Comparison of ENCODE assay signal across 20 mouse cellular contexts in genomic region chr17:49652800-49653199, GRCm38 (mm10). TPM values are rescaled to one million over a fixed set of nuclear protein-coding genes. Genes with fewer than 3 reads are reported as not detected.
DNase-seq lines count a peak whose midpoint lies in the region; ATAC-seq and TF ChIP-seq lines count a peak whose summit lies in the region.
"Had no signal": no experiment of that assay in that cellular context is flagged by ENCODE, and none has a peak within 500 bp of the region (broad histone marks: within the 10 kb centered on the region; RNA-seq: fewer than 3 reads in every experiment).

No protein-coding gene starts in this region.

- H3K4me3 ChIP-seq in forebrain, embryonic 13.5 days = no peak overlapping the region
- H3K4me3 ChIP-seq in forebrain, embryonic 10.5 days = no peak overlapping the region
- no peak overlapping the region for H3K4me3 ChIP-seq in hindbrain, postnatal 0 days (ENCODE audit: low read length)
- H3K4me3 ChIP-seq in hindbrain, embryonic 11.5 days (ENCODE audit: low read depth, low read length) = no peak overlapping the region
- H3K4me3 ChIP-seq in lung, postnatal 0 days (ENCODE audit: low read depth, low read length) = no peak overlapping the region
- no peak overlapping the region for H3K4me3 ChIP-seq in forebrain, embryonic 16.5 days (replicated peaks; ENCODE audit: low read length)
- H3K4me3 ChIP-seq: embryonic facial prominence, embryonic 15.5 days; erythroblast, embryonic 14.5 days; gastrocnemius, adult 2 months; heart, embryonic 12.5 days; hindbrain, embryonic 12.5 days had no signal

- 55% methylated on average over 5 of the region's 5 CpGs for WGBS in forebrain, embryonic 13.5 days
- 72% methylated on average over 5 of the region's 5 CpGs for WGBS in forebrain, embryonic 10.5 days
- WGBS in hindbrain, postnatal 0 days = 63% methylated on average over 5 of the region's 5 CpGs
- WGBS in hindbrain, embryonic 11.5 days = 80% methylated on average over 5 of the region's 5 CpGs
- WGBS in lung, postnatal 0 days = 71% methylated on average over 5 of the region's 5 CpGs
- 56% methylated on average over 5 of the region's 5 CpGs for WGBS in forebrain, embryonic 16.5 days

- H3K4me2 ChIP-seq in forebrain, embryonic 13.5 days = no peak overlapping the region
- H3K4me2 ChIP-seq in hindbrain, postnatal 0 days (ENCODE audit: low read depth, low read length) = no peak overlapping the region
- H3K4me2 ChIP-seq in hindbrain, embryonic 11.5 days (replicated peaks; ENCODE audit: low read depth, low read length) = no peak overlapping the region
- no peak overlapping the region for H3K4me2 ChIP-seq in lung, postnatal 0 days (replicated peaks; ENCODE audit: low read depth, low read length)
- no peak overlapping the region for H3K4me2 ChIP-seq in forebrain, embryonic 16.5 days (ENCODE audit: low read length)
- H3K4me2 ChIP-seq: embryonic facial prominence, embryonic 15.5 days; heart, embryonic 12.5 days; hindbrain, embryonic 12.5 days had no signal

- no peak overlapping the region for H3K9ac ChIP-seq in forebrain, embryonic 13.5 days
- H3K9ac ChIP-seq in hindbrain, postnatal 0 days (replicated peaks; ENCODE audit: low read length) = no peak overlapping the region
- H3K9ac ChIP-seq in hindbrain, embryonic 11.5 days (ENCODE audit: low read depth, low read length) = no peak overlapping the region
- H3K9ac ChIP-seq in lung, postnatal 0 days (replicated peaks; ENCODE audit: low read depth) = no peak overlapping the region
- no peak overlapping the region for H3K9ac ChIP-seq in forebrain, embryonic 16.5 days (replicated peaks; ENCODE audit: low read depth, low read length)
- H3K9ac ChIP-seq: embryonic facial prominence, embryonic 15.5 days; heart, embryonic 12.5 days; hindbrain, embryonic 12.5 days had no signal

- peaks cover 9% of the 10 kb centered on the region for H3K4me1 ChIP-seq in forebrain, embryonic 13.5 days
- peaks cover 16% of the 10 kb centered on the region for H3K4me1 ChIP-seq in forebrain, embryonic 10.5 days
- H3K4me1 ChIP-seq in hindbrain, postnatal 0 days (ENCODE audit: insufficient read depth, low read length) = no peaks in the 10 kb centered on the region
- H3K4me1 ChIP-seq in hindbrain, embryonic 11.5 days (replicated peaks; ENCODE audit: control insufficient read depth, insufficient read depth, low read length) = no peaks in the 10 kb centered on the region
- H3K4me1 ChIP-seq in lung, postnatal 0 days (ENCODE audit: insufficient read depth, low read depth, low read length) = no peaks in the 10 kb centered on the region
- peaks cover 6% of the 10 kb centered on the region; the same call in 1 of the 2 replicates for H3K4me1 ChIP-seq in forebrain, embryonic 16.5 days (replicated peaks; ENCODE audit: control insufficient read depth, insufficient read depth, low read length)
- H3K4me1 ChIP-seq: embryonic facial prominence, embryonic 15.5 days; heart, embryonic 12.5 days; hindbrain, embryonic 12.5 days had no signal

- ATAC-seq in forebrain, embryonic 13.5 days = peak; percentile 36; the same call in 1 of the 2 replicates
- no peak for ATAC-seq in hindbrain, postnatal 0 days
- ATAC-seq in hindbrain, embryonic 11.5 days (ENCODE audit: low FRiP score) = no peak
- ATAC-seq in lung, postnatal 0 days = peak; percentile 25; the same call in 1 of the 2 replicates
- ATAC-seq in forebrain, embryonic 16.5 days = peak; percentile 33; the same call in 1 of the 2 replicates
- ATAC-seq: CD4-positive, CD25-positive, alpha-beta regulatory T cell, adult 4 months had no signal

- no peaks in the 10 kb centered on the region for H3K36me3 ChIP-seq in forebrain, embryonic 13.5 days (ENCODE audit: poor library complexity, severe bottlenecking)
- H3K36me3 ChIP-seq in forebrain, embryonic 10.5 days (replicated peaks) = no peaks in the 10 kb centered on the region
- no peaks in the 10 kb centered on the region for H3K36me3 ChIP-seq in hindbrain, postnatal 0 days (ENCODE audit: insufficient read depth, low read length)
- no peaks in the 10 kb centered on the region for H3K36me3 ChIP-seq in hindbrain, embryonic 11.5 days (ENCODE audit: control insufficient read depth, insufficient read depth, low read length)
- no peaks in the 10 kb centered on the region for H3K36me3 ChIP-seq in lung, postnatal 0 days (ENCODE audit: insufficient read depth, low read length)
- no peaks in the 10 kb centered on the region for H3K36me3 ChIP-seq in forebrain, embryonic 16.5 days (ENCODE audit: control insufficient read depth, insufficient read depth)
- H3K36me3 ChIP-seq: embryonic facial prominence, embryonic 15.5 days; G1E; heart, embryonic 12.5 days; hindbrain, embryonic 12.5 days had no signal

- no peak for TF ChIP-seq EP300 in lung, postnatal 0 days (IDR thresholded peaks at IDR 0.05)

- H3K27me3 ChIP-seq in forebrain, embryonic 13.5 days = no peaks in the 10 kb centered on the region
- no peaks in the 10 kb centered on the region for H3K27me3 ChIP-seq in forebrain, embryonic 10.5 days (ENCODE audit: poor library complexity, severe bottlenecking)
- H3K27me3 ChIP-seq in hindbrain, postnatal 0 days (ENCODE audit: insufficient read depth, low read length) = no peaks in the 10 kb centered on the region
- no peaks in the 10 kb centered on the region for H3K27me3 ChIP-seq in hindbrain, embryonic 11.5 days (ENCODE audit: control insufficient read depth, insufficient read depth, low read length)
- no peaks in the 10 kb centered on the region for H3K27me3 ChIP-seq in lung, postnatal 0 days (replicated peaks; ENCODE audit: insufficient read depth, low read length)
- no peaks in the 10 kb centered on the region for H3K27me3 ChIP-seq in forebrain, embryonic 16.5 days (replicated peaks; ENCODE audit: control insufficient read depth, insufficient read depth, low read length)
- H3K27me3 ChIP-seq: embryonic facial prominence, embryonic 15.5 days; heart, embryonic 12.5 days; hindbrain, embryonic 12.5 days had no signal

- no peak for TF ChIP-seq CTCF in hindbrain, postnatal 0 days (IDR thresholded peaks at IDR 0.05; ENCODE audit: low read depth)
- no peak for TF ChIP-seq CTCF in lung, postnatal 0 days (IDR thresholded peaks at IDR 0.05)

- 0 out of 2 replicates have a peak overlapping the region, but pooled peaks have one; percentile 3 for H3K27ac ChIP-seq in forebrain, embryonic 13.5 days
- no peak overlapping the region for H3K27ac ChIP-seq in forebrain, embryonic 10.5 days
- H3K27ac ChIP-seq in hindbrain, postnatal 0 days = peak overlapping the region; percentile 27; the same call in 1 of the 2 replicates
- no peak overlapping the region for H3K27ac ChIP-seq in hindbrain, embryonic 11.5 days (ENCODE audit: low read depth, low read length)
- no peak overlapping the region for H3K27ac ChIP-seq in lung, postnatal 0 days (ENCODE audit: low read length)
- no peak overlapping the region for H3K27ac ChIP-seq in forebrain, embryonic 16.5 days (ENCODE audit: low read length)
- H3K27ac ChIP-seq: embryonic facial prominence, embryonic 15.5 days; gastrocnemius, adult 2 months; hindbrain, embryonic 12.5 days had no signal

- H3K9me3 ChIP-seq in forebrain, embryonic 13.5 days (replicated peaks) = peaks cover 4% of the 10 kb centered on the region
- peaks cover 9% of the 10 kb centered on the region; the same call in 1 of the 2 replicates for H3K9me3 ChIP-seq in forebrain, embryonic 10.5 days
- no peaks in the 10 kb centered on the region for H3K9me3 ChIP-seq in hindbrain, postnatal 0 days (ENCODE audit: low read length)
- no peaks in the 10 kb centered on the region for H3K9me3 ChIP-seq in hindbrain, embryonic 11.5 days (ENCODE audit: control insufficient read depth, low read length)
- H3K9me3 ChIP-seq in lung, postnatal 0 days (ENCODE audit: low read length) = no peaks in the 10 kb centered on the region
- peaks cover 5% of the 10 kb centered on the region for H3K9me3 ChIP-seq in forebrain, embryonic 16.5 days (ENCODE audit: control insufficient read depth, low read length)
- H3K9me3 ChIP-seq: embryonic facial prominence, embryonic 15.5 days; hindbrain, embryonic 12.5 days had no signal

- no peak for DNase-seq in forebrain, embryonic 10.5 days (ENCODE audit: extremely low spot score, low spot score)
- DNase-seq in hindbrain, postnatal 0 days (ENCODE audit: low spot score) = no peak
- DNase-seq in hindbrain, embryonic 11.5 days (ENCODE audit: low spot score) = no peak
- no peak for DNase-seq in lung, postnatal 0 days (ENCODE audit: low spot score)
- DNase-seq in lung, adult 18-20 months = no peak
- DNase-seq: adrenal gland, adult 8-10 months; B cell, adult 2 months; embryo, embryonic 11 days; gastrocnemius, adult 2 months; gastrocnemius, postnatal 25 days had no signal

RNA-seq across cellular contexts. Expression of gene Kif6, which starts 37.9 kb away (rescaled TPM):
- polyA plus RNA-seq in forebrain, embryonic 13.5 days (2015; fragmentation: Nextera tagmentation; extraction: Ambion mirVana) = 1.7 and 2.3 TPM in 2 replicates
- 2.6 and 2.8 TPM in 2 replicates for polyA plus RNA-seq in forebrain, embryonic 10.5 days (2016; fragmentation: Nextera tagmentation; extraction: Ambion mirVana)
- 1.8 and 2.6 TPM in 2 replicates for total RNA-seq in hindbrain, postnatal 0 days (2014; rRNA removed)
- 1.5 and 2.2 TPM in 2 replicates for polyA plus RNA-seq in hindbrain, postnatal 0 days (2015; fragmentation: Nextera tagmentation; extraction: Ambion mirVana)
- polyA plus RNA-seq in hindbrain, embryonic 11.5 days (2014; fragmentation: Nextera tagmentation; extraction: Ambion mirVana) = 3.1 and 3.6 TPM in 2 replicates
- polyA plus RNA-seq in lung, postnatal 0 days (2015; fragmentation: Nextera tagmentation; extraction: Ambion mirVana) = 1.5 and 3.0 TPM in 2 replicates
- 1.9 and 3.3 TPM in 2 replicates for polyA plus RNA-seq in forebrain, embryonic 16.5 days (2015; fragmentation: Nextera tagmentation; extraction: Ambion mirVana)
- total RNA-seq: common myeloid progenitor, adult 5-6 weeks; gastrocnemius, adult 2 months; granulocyte monocyte progenitor cell, adult 5-6 weeks had no signal
- polyA plus RNA-seq: CD4-positive, CD25-positive, alpha-beta regulatory T cell, adult 4 months; erythroblast, embryonic 14.5 days; G1E had no signal

Comparison
In these comparisons a context has a peak if more than half of its experiments do, and no peak if none do; other contexts are left out.
1. H3K27ac ChIP-seq: peak in forebrain, embryonic 13.5 days (single experiment) and hindbrain, postnatal 0 days (single experiment); none in forebrain, embryonic 10.5 days (single experiment), hindbrain, embryonic 11.5 days (single experiment), lung, postnatal 0 days (single experiment) and forebrain, embryonic 16.5 days (single experiment).
2. ATAC-seq: peak in forebrain, embryonic 13.5 days (single experiment), lung, postnatal 0 days (single experiment) and forebrain, embryonic 16.5 days (single experiment); none in hindbrain, postnatal 0 days (single experiment) and hindbrain, embryonic 11.5 days (single experiment).